Mouse (Mus musculus): ENCODE measurements around the gene Zfp354c.

DNA sequence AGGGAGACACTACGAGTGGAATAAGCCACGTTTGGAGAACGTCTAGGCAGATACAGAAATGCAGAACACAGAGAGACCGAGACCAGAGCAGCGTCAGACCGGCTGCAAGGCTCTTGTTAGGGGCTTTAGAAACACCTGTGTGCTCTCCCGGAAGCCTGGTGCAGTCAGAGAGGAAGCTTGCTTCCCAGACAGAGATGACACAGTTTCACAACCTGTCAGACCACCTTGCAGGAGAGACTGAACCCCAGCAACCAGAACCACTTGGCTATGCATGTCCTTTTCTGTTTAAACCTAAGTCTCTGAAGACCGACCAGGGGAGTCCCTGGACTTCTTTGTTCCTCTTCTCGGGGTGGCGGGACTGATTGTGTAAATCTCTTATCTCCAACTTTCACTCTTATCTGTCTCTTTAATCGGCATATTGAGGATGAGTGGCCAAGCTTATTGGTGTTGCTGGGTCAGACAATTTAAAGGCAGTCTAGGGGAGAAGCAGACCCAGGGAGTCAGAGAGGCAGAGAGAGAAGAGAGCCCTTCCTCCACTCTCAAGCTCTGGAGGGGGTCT is 22.7 kb upstream of the Zfp354c start, which contains the start of gene Grm6:
- TF ChIP-seq CTCF (IDR thresholded peaks at IDR 0.05; ENCODE audit: control insufficient read depth, insufficient read depth, insufficient read length), result no peak
- TF ChIP-seq CEBPB (IDR thresholded peaks at IDR 0.05; ENCODE audit: low read depth), result no peak
- TF ChIP-seq MAX (IDR thresholded peaks at IDR 0.05), result no peak
- TF ChIP-seq MYOG (IDR thresholded peaks at IDR 0.05; ENCODE audit: control insufficient read depth, extremely low read depth, insufficient read length), result no peak
- no peak for TF ChIP-seq MYOD1 (IDR thresholded peaks at IDR 0.05; ENCODE audit: control insufficient read depth, insufficient read length, low read depth)
- TF ChIP-seq USF1 (IDR thresholded peaks at IDR 0.05; ENCODE audit: low read depth), result no peak
- no peak for TF ChIP-seq FOSL1 (IDR thresholded peaks at IDR 0.05; ENCODE audit: insufficient read depth, low read length, poor library complexity, severe bottlenecking)

Data from C2C12 (cell line).